Mouse (Mus musculus) c-Kit-positive CD71-positive TER-119-positive erythroid progenitor cells, embryonic 14.5 days (primary cell): ENCODE results near the gene Bri3bp.
"Not testable (repeated sequence)": the region's sequence is repeated elsewhere in the genome, so short reads cannot be mapped to it uniquely, and the experiment has no call there.

Experiments used
- DNase-seq: peaks from one replicate; pipeline ENCODE4 v3.0.0-alpha.2; 2013; ENCODE audit warnings: low spot score

Bri3bp gene

DNA sequence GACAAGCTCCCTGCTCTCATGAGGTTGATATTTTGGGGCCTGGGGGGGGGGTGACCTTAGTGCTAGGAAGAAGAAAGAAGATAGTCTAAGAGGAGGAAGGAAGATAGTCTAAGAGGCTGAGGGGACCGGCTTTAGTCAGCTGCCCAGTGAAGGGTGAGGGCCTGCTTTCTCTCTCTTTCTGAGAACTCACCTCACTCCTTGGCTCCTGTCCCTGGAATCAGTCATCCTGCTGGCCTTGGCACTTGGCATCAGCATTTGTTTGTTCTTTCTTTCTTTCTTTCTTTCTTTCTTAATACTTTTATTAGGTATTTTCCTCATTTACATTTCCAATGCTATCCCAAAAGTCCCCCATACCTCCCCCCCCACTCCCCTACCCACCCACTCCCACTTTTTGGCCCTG, 44.7 kb downstream of the Bri3bp start:
- DNase-seq: no peak

DNA sequence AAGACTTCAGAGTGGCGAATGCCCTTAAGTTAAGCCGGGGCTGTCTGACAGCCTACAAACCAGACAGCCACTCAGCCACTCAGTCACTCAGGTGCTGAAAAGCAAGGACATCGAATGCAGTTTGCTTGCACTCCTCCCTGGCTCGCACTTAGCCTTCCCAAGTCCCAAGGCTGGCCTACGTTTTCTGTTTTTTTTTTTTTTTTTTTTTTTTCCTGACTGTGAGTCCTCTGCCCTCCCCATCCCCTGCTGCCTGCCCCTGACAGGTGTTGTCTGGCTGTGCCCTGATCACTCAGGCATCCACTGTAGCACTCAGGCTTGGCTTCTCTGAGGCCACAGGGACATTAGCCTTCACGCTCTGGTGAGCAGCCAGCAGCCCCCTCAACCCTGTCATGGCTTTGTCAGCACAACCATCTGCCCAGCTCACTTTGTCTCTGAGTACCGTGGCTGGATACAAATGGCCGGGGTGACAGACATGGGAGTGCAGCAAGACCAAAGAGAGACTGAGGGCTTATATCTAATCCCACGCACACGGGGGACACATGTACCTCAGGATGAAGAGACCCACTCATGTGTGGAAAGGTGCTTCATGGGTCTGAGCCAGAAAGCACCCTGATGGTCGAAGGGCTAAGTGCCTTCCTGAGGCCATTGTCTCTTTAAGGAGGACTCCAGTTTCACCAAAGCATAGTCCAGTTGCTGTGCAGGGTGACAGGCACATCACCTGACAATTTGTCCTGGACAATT, 46.2 kb downstream of the Bri3bp start:
- no peak for DNase-seq

DNA sequence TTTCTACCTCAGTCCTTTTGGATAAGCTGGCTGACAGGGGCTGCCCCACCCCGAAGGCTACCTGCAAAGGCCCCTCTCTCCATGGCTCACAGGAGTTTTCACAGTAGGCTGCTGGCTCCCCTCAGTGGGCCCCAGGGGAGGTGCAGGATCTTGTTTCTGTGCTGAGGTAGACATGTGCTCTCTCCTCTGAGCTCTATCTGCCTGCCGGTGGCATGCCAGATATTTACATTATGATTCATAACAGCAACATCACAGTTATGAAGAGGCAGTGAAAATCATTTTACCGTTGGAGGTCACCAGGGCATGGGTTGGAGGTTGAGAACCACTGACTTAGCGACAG, 46.7 kb downstream of the Bri3bp start:
- DNase-seq: no peak

DNA sequence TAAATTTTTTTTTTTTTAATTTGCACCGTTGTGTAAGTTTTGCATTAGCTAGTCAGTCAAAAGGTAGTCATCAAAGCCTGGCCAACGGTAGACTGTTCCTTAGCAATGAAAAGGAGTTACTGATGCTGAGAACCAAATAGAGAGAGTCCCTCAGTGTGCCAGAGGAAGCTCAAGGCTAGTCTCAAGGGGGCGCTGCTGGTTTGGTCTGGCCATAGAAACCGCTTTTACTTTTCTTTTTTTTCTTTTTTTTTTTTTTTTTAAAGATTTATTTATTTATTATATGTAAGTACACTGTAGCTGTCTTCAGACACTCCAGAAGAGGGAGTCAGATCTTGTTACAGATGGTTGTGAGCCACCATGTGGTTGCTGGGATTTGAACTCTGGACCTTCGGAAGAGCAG, 47.6 kb downstream of the Bri3bp start:
- not testable (repeated sequence) for DNase-seq

DNA sequence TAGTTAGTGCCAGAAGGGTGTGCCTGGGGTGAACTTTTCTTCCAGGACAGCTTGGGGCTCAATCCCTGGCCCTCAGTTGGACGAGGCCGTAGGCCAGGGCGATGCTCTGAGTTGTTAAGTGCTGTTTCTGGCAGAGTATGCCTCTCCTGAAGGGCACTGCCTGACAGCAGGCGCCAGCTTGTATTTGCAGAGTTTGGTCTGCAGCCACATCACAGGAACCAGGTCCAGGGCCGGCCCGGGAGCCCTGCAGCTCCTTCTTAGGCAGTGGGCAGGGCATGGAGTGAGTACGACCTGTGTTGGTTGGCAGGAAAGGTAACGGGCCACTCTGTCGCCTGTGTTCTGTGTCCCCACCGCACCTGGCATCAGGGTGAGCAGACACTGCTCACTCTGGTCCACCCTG, 49.7 kb downstream of the Bri3bp start:
- no peak for DNase-seq

DNA sequence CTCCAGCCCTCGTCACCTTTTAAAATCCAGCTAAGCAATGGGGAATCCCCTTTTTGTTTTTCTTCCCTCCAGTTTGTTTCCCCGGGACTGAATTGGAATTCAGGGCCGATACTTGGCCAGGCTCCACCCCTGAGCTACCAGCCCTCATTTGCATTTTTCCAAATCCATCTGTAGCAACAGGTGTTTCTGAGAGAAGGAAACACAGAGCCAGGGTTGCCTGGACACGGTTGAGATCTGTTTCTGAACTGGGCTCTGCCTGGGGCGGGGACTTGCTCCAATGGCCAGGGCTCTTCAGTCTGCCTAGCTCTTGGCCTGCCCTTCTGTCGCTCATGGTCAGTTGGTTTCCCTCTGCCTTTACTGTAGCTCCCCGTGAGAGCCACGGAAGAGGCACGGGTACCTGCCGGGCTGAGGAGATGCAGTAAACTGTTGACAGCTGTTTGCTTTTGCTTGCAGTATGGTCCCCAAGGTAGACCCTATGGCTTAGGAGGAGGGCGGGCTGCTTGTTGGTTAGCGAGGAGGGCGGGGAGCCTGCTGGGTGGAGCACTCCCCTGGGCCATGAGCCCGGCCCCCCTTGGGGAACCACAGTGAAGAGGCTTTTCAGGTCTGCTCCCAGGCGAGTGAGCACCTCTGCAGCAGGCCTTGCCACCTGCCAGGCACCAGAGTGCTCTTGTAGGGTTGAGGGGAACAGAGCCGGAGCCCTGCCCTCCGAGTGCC, 51.2 kb downstream of the Bri3bp start:
- DNase-seq: no peak

DNA sequence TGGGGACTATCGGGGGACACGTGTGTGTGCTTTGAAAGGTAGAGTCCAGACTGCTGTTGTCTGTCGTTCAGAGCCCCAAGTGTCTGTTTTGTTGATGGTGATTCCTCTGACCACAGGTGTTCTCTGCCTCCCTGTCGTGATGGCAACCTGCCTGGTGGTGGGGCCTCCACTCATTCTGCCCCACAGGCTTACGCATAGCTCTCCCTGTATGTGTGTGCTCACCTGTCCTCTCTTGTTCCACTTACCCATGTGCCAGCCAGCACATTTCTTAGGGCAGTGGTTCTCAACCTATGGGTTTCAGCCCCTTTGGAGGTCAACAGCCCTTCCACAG, 51.7 kb downstream of the Bri3bp start:
- DNase-seq: no peak

DNA sequence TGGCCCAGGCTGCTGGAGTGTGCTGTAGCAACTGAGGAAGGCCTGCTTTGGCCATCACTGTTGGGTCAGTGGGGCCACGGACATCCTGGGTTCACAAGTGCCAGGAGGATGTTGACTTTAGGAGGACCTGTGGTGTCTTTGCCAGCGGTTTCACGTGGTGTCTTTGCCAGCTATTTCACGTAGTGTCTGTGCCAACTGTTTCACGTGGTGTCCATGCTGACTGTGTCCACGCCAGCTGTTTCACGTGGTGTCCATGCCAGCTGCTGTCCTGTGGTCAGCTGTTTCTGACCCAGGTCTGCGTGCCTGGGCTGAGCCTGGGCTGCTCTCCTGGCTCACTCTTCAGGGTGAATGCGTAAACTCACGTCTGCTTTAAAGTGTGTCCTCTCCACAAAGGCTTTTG, 54.3 kb downstream of the Bri3bp start:
- DNase-seq: no peak

DNA sequence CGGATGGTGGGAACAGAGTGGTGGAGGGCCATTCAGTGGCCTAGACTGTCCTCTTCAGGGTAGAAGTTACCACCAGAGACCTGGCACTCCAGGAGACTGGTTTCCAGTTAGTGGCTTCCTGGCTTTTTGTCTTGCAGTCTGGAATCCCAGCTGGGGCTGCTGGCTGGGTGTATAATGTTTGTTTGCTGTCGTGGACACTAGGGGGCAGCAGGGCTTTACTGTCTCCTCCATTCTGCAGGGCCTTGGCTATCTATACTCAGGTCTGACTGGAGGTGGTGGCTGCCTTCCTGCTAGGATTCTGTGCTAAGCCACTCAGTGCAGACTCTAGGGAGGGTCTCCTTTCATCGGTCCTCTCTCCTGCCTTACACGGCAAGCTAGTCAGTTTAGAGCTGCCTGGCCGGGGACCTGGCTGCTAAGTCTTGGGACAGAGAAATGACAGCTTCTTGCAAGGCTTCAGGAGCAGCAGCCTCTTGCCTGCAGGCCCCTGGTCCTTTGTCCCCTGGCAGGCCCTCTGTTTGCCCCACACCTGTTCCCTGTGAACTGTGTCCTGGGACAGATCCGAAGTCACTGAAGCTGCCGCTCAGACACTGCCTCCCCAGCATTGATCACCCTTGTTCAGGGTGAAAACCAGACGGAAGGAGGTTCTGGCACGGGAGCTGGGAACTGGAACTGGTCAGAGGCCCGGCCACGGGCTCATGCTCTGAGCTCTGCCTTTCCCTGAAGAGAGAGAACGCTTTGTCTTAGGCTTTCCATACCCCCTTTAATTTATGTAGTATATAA, 56.6 kb downstream of the Bri3bp start:
- peak; percentile 49 for DNase-seq

DNA sequence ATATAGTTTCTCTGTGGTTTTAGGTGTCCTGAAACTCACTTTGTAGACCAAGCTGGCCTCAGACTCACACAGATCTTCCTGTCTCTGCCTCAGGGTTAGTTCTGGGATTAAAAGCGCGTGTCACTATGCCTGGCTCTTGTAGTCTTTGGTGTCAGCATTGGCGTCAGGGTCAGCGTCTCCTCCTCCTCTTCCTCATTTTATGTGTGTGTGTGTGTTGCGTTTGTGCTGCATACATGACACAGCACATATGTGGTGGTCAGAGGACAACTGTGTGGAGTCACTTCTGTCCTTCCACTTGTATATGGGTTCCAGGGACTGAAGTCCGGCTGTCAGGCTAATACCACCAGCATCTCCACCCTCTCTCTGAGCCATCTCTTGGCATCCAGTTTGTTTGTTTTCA, 60.1 kb downstream of the Bri3bp start:
- DNase-seq: no peak

DNA sequence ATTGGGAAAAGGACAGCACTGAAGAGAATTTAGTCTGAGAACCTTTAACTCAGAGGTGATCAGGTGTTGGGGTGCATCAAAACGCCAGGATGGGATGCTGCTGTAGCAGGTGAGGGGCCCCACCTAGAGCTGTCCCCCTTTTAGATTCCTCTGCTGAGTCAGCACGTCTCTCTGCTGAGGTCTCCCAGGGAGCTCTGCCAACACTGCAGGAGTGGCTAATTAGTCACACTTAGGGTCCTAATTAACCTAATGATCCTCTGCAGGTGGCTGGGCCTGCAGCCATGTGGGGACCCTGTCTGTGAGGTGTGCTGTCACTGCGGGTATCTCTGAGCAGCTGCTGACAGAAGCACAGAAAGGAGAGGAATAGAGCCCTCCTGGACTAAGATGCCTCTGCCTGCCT, 60.8 kb downstream of the Bri3bp start:
- DNase-seq: no peak

DNA sequence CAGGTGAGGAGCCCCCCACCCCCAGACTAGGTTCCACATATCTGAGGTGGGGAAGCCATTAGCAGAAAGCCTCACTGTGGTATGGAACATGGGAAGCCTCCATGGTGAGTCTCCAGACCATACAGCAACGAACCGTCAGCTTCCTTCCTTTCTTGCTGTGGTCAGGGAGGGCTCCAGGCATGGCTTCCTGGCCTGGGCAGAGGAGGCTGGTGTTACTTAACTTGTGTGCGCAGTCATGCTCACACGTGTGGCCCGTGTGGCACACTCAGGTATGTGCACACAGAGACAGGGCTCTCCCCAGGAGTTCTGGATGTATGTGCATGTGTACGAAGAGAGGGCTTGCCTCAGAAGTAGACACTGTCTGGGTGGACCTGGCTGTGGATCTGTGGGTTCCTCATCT, 62.3 kb downstream of the Bri3bp start:
- DNase-seq: no peak

DNA sequence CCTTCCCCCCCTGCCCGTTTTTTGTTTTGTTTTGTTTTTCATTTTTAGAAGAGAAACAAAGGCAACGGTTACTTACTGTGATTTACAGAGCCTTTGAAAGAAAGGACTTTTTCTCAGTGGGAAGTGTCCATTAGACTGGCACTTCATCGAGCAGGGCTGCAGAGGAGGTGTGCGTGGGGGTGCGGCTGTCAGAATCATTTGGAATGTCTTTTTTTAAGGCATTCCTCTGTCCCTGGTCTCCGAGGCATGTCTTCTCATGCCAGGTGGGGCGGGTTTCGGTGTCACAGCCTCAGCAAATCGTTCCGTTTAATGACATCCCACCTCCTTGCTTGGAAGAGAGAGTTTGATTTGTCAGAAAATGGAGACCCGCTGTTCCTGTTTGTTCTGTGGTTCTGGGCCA, 63.3 kb downstream of the Bri3bp start:
- DNase-seq: no peak

DNA sequence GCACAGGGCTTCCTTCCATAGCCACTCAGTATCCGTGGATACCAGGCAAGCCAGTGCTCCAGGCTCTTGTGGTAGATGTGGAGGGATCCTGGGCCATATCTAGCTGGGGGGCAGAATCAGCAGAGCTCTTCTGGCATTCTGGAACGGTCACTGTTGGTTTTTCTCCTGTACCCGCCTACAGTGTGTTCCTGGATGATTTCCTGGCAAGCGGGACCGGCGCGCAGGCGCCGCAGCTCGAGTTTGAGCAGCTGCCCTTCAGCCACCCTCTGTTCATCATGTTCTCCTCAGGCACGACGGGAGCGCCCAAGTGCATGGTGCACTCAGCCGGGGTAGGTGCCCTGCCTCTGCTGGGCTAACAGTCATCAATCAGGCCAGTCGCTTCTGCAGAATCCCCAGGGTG, 64.6 kb downstream of the Bri3bp start:
- no peak for DNase-seq

DNA sequence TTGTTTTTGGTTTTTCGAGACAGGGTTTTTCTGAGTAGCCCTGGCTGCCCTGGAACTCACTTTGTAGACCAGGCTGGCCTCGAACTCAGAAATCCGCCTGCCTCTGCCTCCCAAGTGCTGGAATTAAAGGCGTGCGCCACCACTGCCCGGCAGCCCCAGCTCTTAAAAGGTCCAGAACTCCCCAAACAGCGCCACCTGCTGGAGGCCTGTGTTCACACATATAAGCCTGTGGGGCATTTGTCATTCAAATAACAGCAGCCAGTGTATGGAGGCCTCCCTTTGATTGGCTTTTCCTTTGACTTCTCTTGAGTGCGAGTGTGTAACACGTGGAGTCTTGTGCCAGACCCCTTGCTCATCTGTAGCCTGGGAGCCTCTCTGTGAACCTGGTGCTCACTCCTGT, 66.2 kb downstream of the Bri3bp start:
- DNase-seq: no peak

DNA sequence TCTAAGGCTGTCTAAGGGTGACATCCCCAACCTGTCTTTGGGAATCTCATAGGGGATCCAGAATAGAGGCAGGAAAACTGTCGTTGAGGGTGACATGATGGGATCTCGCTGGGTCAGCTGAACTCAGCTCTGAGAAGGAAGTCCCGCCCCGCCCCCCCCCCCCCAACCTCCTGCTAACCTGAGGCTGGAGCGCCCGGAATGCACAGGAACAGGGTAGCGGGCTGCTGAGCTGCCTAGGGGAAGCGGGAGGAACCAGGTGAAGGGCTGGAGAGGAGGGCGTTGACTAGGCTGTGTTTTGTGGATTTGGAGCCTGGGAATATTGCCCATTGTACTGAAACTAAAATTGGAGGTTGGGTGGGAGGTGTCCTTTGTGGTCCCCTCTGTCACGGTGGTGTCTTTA, 66.6 kb downstream of the Bri3bp start:
- DNase-seq: no peak

DNA sequence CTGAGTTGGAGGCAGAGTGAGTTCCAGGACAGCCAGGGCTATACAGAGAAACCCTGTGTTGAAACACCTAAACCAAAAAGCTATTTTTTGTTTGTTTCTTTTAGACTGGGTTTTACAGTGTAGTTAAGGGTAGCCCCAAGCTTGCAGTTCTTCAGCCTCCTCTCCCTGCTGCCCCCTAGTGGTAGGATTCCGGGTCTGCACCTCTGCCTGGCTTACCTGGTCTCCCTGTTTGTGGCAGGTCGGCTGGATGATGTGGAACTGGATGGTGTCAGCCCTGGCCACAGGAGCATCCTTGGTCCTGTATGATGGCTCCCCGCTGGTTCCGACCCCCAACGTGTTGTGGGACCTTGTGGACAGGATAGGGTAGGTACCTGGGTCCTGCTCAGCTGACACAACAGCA, 68.2 kb downstream of the Bri3bp start:
- DNase-seq: peak; percentile 62
